In genomic region chr7:139213751-139214150, GRCm38 (mm10) we compare ENCODE assay signal across 7 mouse cellular contexts. TPM values are rescaled to one million over a fixed set of nuclear protein-coding genes. Genes with fewer than 3 reads are reported as not detected.
A peak's percentile ranks its signal among the peaks of the same experiment; 100 is the strongest.
DNase-seq lines count a peak whose midpoint lies in the region; ATAC-seq and TF ChIP-seq lines count a peak whose summit lies in the region.

No protein-coding gene starts in this region.

- no peak for TF ChIP-seq CTCF in hindbrain, postnatal 0 days (IDR thresholded peaks at IDR 0.05; ENCODE audit: low read depth)

- no peaks in the 10 kb centered on the region for H3K36me3 ChIP-seq in embryonic facial prominence, embryonic 15.5 days
- H3K36me3 ChIP-seq in hindbrain, postnatal 0 days (ENCODE audit: insufficient read depth, low read length), result no peaks in the 10 kb centered on the region
- H3K36me3 ChIP-seq in neural tube, embryonic 12.5 days, result no peaks in the 10 kb centered on the region

- peak overlapping the region; percentile 65 for H3K4me3 ChIP-seq in embryonic facial prominence, embryonic 15.5 days (replicated peaks)
- peak overlapping the region; percentile 49 for H3K4me3 ChIP-seq in hindbrain, postnatal 0 days (ENCODE audit: low read length)
- H3K4me3 ChIP-seq in neural tube, embryonic 12.5 days, result peak overlapping the region; percentile 51; the same call in 1 of the 2 replicates

- no peaks in the 10 kb centered on the region for H3K27me3 ChIP-seq in embryonic facial prominence, embryonic 15.5 days
- no peaks in the 10 kb centered on the region for H3K27me3 ChIP-seq in hindbrain, postnatal 0 days (ENCODE audit: insufficient read depth, low read length)
- H3K27me3 ChIP-seq in neural tube, embryonic 12.5 days (replicated peaks), result no peaks in the 10 kb centered on the region

- peak overlapping the region; percentile 77 for H3K4me2 ChIP-seq in embryonic facial prominence, embryonic 15.5 days (replicated peaks)
- peak overlapping the region; percentile 55 for H3K4me2 ChIP-seq in hindbrain, postnatal 0 days (ENCODE audit: low read depth, low read length)
- peak overlapping the region; percentile 71 for H3K4me2 ChIP-seq in neural tube, embryonic 12.5 days (replicated peaks)

- H3K27ac ChIP-seq in embryonic facial prominence, embryonic 15.5 days (replicated peaks), result peak overlapping the region; percentile 58; the same call in 1 of the 2 replicates
- peak overlapping the region; percentile 84 for H3K27ac ChIP-seq in hindbrain, postnatal 0 days
- H3K27ac ChIP-seq in neural tube, embryonic 12.5 days, result no peak overlapping the region

- no peak for ATAC-seq in embryonic facial prominence, embryonic 15.5 days (ENCODE audit: insufficient number of reproducible peaks, low FRiP score, low TSS enrichment, low read depth)
- no peak for ATAC-seq in hindbrain, postnatal 0 days
- peak; percentile 22 for ATAC-seq in neural tube, embryonic 12.5 days (ENCODE audit: low FRiP score, low read depth)

- no peak overlapping the region for H3K9ac ChIP-seq in embryonic facial prominence, embryonic 15.5 days
- H3K9ac ChIP-seq in hindbrain, postnatal 0 days (replicated peaks; ENCODE audit: low read length), result peak overlapping the region; percentile 66; the same call in 1 of the 2 replicates
- peak overlapping the region; percentile 39; the same call in 1 of the 2 replicates for H3K9ac ChIP-seq in neural tube, embryonic 12.5 days

- peak; percentile 15 for DNase-seq in kidney, postnatal 10 days
- no peak for DNase-seq in kidney, postnatal 25 days
- DNase-seq in hindbrain, postnatal 0 days (ENCODE audit: low spot score), result peak; percentile 23
- no peak for DNase-seq in adrenal gland, postnatal 14 days
- DNase-seq in embryo, embryonic 9.5 days (ENCODE audit: extremely low spot score), result no peak

- WGBS in embryonic facial prominence, embryonic 15.5 days, result 61% methylated on average over 3 of the region's 3 CpGs
- 47% methylated on average over 3 of the region's 3 CpGs for WGBS in hindbrain, postnatal 0 days
- WGBS in neural tube, embryonic 12.5 days, result 72% methylated on average over 3 of the region's 3 CpGs

- no peaks in the 10 kb centered on the region for H3K9me3 ChIP-seq in embryonic facial prominence, embryonic 15.5 days (replicated peaks)
- H3K9me3 ChIP-seq in hindbrain, postnatal 0 days (ENCODE audit: low read length), result no peaks in the 10 kb centered on the region
- no peaks in the 10 kb centered on the region for H3K9me3 ChIP-seq in neural tube, embryonic 12.5 days

- peaks cover 8% of the 10 kb centered on the region; the same call in 1 of the 2 replicates for H3K4me1 ChIP-seq in embryonic facial prominence, embryonic 15.5 days
- H3K4me1 ChIP-seq in hindbrain, postnatal 0 days (ENCODE audit: insufficient read depth, low read length), result peaks cover 5% of the 10 kb centered on the region; the same call in 1 of the 2 replicates
- 0 out of 2 replicates have a peak, but pooled peaks cover 5% of the 10 kb centered on the region for H3K4me1 ChIP-seq in neural tube, embryonic 12.5 days

RNA-seq across cellular contexts. Expression of gene Stk32c, which starts 0.6 kb away (rescaled TPM):
- 0.12 and 0.26 TPM in 2 replicates for polyA plus RNA-seq in embryonic facial prominence, embryonic 15.5 days (2015; fragmentation: Nextera tagmentation; extraction: Ambion mirVana)
- total RNA-seq in hindbrain, postnatal 0 days (2014; rRNA removed), result 20.4 and 24.7 TPM in 2 replicates
- 1.9 and 2.0 TPM in 2 replicates for polyA plus RNA-seq in hindbrain, postnatal 0 days (2015; fragmentation: Nextera tagmentation; extraction: Ambion mirVana)
- 1.2 and 2.0 TPM in 2 replicates for polyA plus RNA-seq in neural tube, embryonic 12.5 days (2016; fragmentation: Nextera tagmentation; extraction: Ambion mirVana)
- total RNA-seq in adrenal gland, postnatal 14 days (2021), result 2.7 and 3.9 TPM in 2 replicates

RNA-seq across cellular contexts. Expression of gene Lrrc27, which starts 1.0 kb away (rescaled TPM):
- 1.9 and 3.0 TPM in 2 replicates for polyA plus RNA-seq in embryonic facial prominence, embryonic 15.5 days (2015; fragmentation: Nextera tagmentation; extraction: Ambion mirVana)
- 1.6 and 2.8 TPM in 2 replicates for total RNA-seq in hindbrain, postnatal 0 days (2014; rRNA removed)
- polyA plus RNA-seq in hindbrain, postnatal 0 days (2015; fragmentation: Nextera tagmentation; extraction: Ambion mirVana), result 4.0 and 5.1 TPM in 2 replicates
- 3.9 and 5.3 TPM in 2 replicates for polyA plus RNA-seq in neural tube, embryonic 12.5 days (2016; fragmentation: Nextera tagmentation; extraction: Ambion mirVana)
- 3.8 and 3.9 TPM in 2 replicates for total RNA-seq in adrenal gland, postnatal 14 days (2021)

RNA-seq across cellular contexts. Expression of gene Pwwp2b, which starts 34.5 kb away (rescaled TPM):
- polyA plus RNA-seq in embryonic facial prominence, embryonic 15.5 days (2015; fragmentation: Nextera tagmentation; extraction: Ambion mirVana), result 16.1 and 18.9 TPM in 2 replicates
- total RNA-seq in hindbrain, postnatal 0 days (2014; rRNA removed), result 6.6 and 6.7 TPM in 2 replicates
- polyA plus RNA-seq in hindbrain, postnatal 0 days (2015; fragmentation: Nextera tagmentation; extraction: Ambion mirVana), result 4.0 and 4.8 TPM in 2 replicates
- 4.9 and 5.3 TPM in 2 replicates for polyA plus RNA-seq in neural tube, embryonic 12.5 days (2016; fragmentation: Nextera tagmentation; extraction: Ambion mirVana)
- total RNA-seq in adrenal gland, postnatal 14 days (2021), result 10.9 and 11.2 TPM in 2 replicates

Comparison
In these comparisons a context has a peak if more than half of its experiments do, and no peak if none do; other contexts are left out.
1. DNase-seq: peak in kidney, postnatal 10 days (single experiment) and hindbrain, postnatal 0 days (single experiment); none in kidney, postnatal 25 days (0 of 2), adrenal gland, postnatal 14 days (single experiment) and embryo, embryonic 9.5 days (single experiment).
2. Peak in every context shown above with its lines, with median percentiles within 50 percentile points of each other: H3K4me2 ChIP-seq and H3K4me3 ChIP-seq.